In the genomic region with DNA sequence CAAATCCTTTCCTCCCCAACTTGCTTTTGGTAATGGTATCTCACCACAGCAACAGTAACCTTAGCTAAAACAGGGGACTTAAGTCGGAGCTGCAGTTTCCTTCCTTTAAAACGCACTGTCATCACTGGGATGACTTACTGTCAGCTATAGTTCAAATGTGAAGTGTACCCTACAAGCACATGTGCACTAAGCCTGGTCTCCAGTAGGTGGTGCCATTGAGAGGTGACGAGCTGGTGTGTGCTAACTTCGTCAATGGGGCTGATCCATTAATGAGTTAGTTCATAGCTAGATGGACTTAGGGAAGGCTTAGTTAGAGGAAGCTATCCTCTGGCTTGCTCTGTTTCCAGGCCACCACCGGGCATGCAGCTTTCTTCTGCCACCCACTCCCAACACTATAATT, we compare ENCODE assay signal across 9 mouse cellular contexts. TPM values are rescaled to one million over a fixed set of nuclear protein-coding genes. Genes with fewer than 3 reads are reported as not detected.
A peak's percentile ranks its signal among the peaks of the same experiment; 100 is the strongest.
DNase-seq lines count a peak whose midpoint lies in the region; ATAC-seq lines count a peak whose summit lies in the region.
"Had no signal": no experiment of that assay in that cellular context is flagged by ENCODE, and none has a peak within 500 bp of the region (broad histone marks: within the 10 kb centered on the region; RNA-seq: fewer than 3 reads in every experiment).

No protein-coding gene starts in this region.

- no peaks in the 10 kb centered on the region for H3K9me3 ChIP-seq in forebrain, embryonic 13.5 days (replicated peaks)
- H3K9me3 ChIP-seq in intestine, embryonic 15.5 days: no peaks in the 10 kb centered on the region
- no peaks in the 10 kb centered on the region for H3K9me3 ChIP-seq in limb, embryonic 11.5 days (ENCODE audit: control insufficient read depth, low read length)
- H3K9me3 ChIP-seq in neural tube, embryonic 11.5 days (ENCODE audit: control insufficient read depth, low read length): no peaks in the 10 kb centered on the region
- H3K9me3 ChIP-seq: stomach, embryonic 15.5 days had no signal

- peak; percentile 67 for DNase-seq in urinary bladder, postnatal 14 days (ENCODE audit: low spot score)
- DNase-seq in urinary bladder, postnatal 10 days (ENCODE audit: low spot score): no peak
- DNase-seq in c-Kit-positive CD71-negative TER-119-negative erythroid progenitor cells, embryonic 14.5 days (ENCODE audit: low read depth): peak; percentile 72
- DNase-seq in limb, embryonic 11.5 days (ENCODE audit: low spot score): peak; percentile 77
- peak; percentile 76 for DNase-seq in neural tube, embryonic 11.5 days (ENCODE audit: low spot score)
- peak; percentile 76 for DNase-seq in thymus, postnatal 14 days

- ATAC-seq in forebrain, embryonic 13.5 days: peak; percentile 50; the same call in 1 of the 2 replicates
- 0 out of 2 replicates have a peak, but pooled peaks have one; percentile 29 for ATAC-seq in intestine, embryonic 15.5 days
- no peak for ATAC-seq in limb, embryonic 11.5 days (ENCODE audit: insufficient number of reproducible peaks, low FRiP score, low TSS enrichment, low read depth)
- no peak for ATAC-seq in neural tube, embryonic 11.5 days (ENCODE audit: insufficient read depth, low FRiP score, low TSS enrichment)

- WGBS in forebrain, embryonic 13.5 days: 20% methylated on average over 5 of the region's 5 CpGs
- 22% methylated on average over 5 of the region's 5 CpGs for WGBS in intestine, embryonic 15.5 days
- WGBS in limb, embryonic 11.5 days: 27% methylated on average over 5 of the region's 5 CpGs
- 23% methylated on average over 5 of the region's 5 CpGs for WGBS in neural tube, embryonic 11.5 days

- H3K27ac ChIP-seq in forebrain, embryonic 13.5 days: no peak overlapping the region
- H3K27ac ChIP-seq in intestine, embryonic 15.5 days: no peak overlapping the region
- H3K27ac ChIP-seq in limb, embryonic 11.5 days (replicated peaks; ENCODE audit: low read depth, low read length): no peak overlapping the region
- H3K27ac ChIP-seq in neural tube, embryonic 11.5 days (ENCODE audit: low read depth, low read length): no peak overlapping the region
- H3K27ac ChIP-seq: stomach, embryonic 15.5 days had no signal

- no peak overlapping the region for H3K4me3 ChIP-seq in forebrain, embryonic 13.5 days
- H3K4me3 ChIP-seq in intestine, embryonic 15.5 days (replicated peaks): no peak overlapping the region
- no peak overlapping the region for H3K4me3 ChIP-seq in limb, embryonic 11.5 days (ENCODE audit: low read depth, low read length)
- no peak overlapping the region for H3K4me3 ChIP-seq in neural tube, embryonic 11.5 days (ENCODE audit: low read depth, low read length)
- H3K4me3 ChIP-seq: stomach, embryonic 15.5 days had no signal

- peaks cover 42% of the 10 kb centered on the region for H3K27me3 ChIP-seq in forebrain, embryonic 13.5 days
- peaks cover 6% of the 10 kb centered on the region; the same call in 1 of the 2 replicates for H3K27me3 ChIP-seq in intestine, embryonic 15.5 days (replicated peaks)
- peaks cover 7% of the 10 kb centered on the region; the same call in 1 of the 2 replicates for H3K27me3 ChIP-seq in limb, embryonic 11.5 days (ENCODE audit: control insufficient read depth, insufficient read depth, low read length)
- H3K27me3 ChIP-seq in neural tube, embryonic 11.5 days (ENCODE audit: control insufficient read depth, insufficient read depth, low read length): peaks cover 9% of the 10 kb centered on the region; the same call in 1 of the 2 replicates

- H3K36me3 ChIP-seq in forebrain, embryonic 13.5 days (ENCODE audit: poor library complexity, severe bottlenecking): 0 out of 2 replicates have a peak, but pooled peaks cover 4% of the 10 kb centered on the region
- no peaks in the 10 kb centered on the region for H3K36me3 ChIP-seq in intestine, embryonic 15.5 days
- H3K36me3 ChIP-seq in limb, embryonic 11.5 days (ENCODE audit: control insufficient read depth, insufficient read depth, low read length): no peaks in the 10 kb centered on the region
- H3K36me3 ChIP-seq in neural tube, embryonic 11.5 days (ENCODE audit: control insufficient read depth, insufficient read depth, low read length): no peaks in the 10 kb centered on the region

- peaks cover 36% of the 10 kb centered on the region for H3K4me1 ChIP-seq in forebrain, embryonic 13.5 days
- H3K4me1 ChIP-seq in intestine, embryonic 15.5 days (replicated peaks): peaks cover 19% of the 10 kb centered on the region
- 0 out of 2 replicates have a peak, but pooled peaks cover 4% of the 10 kb centered on the region for H3K4me1 ChIP-seq in limb, embryonic 11.5 days (ENCODE audit: control insufficient read depth, insufficient read depth, low read length)
- peaks cover 8% of the 10 kb centered on the region for H3K4me1 ChIP-seq in neural tube, embryonic 11.5 days (ENCODE audit: control insufficient read depth, insufficient read depth, low read length)

- H3K9ac ChIP-seq in forebrain, embryonic 13.5 days: no peak overlapping the region
- H3K9ac ChIP-seq in intestine, embryonic 15.5 days: no peak overlapping the region
- H3K9ac ChIP-seq in limb, embryonic 11.5 days (ENCODE audit: low read length): no peak overlapping the region
- no peak overlapping the region for H3K9ac ChIP-seq in neural tube, embryonic 11.5 days (ENCODE audit: low read length)
- H3K9ac ChIP-seq: stomach, embryonic 15.5 days had no signal

- no peak overlapping the region for H3K4me2 ChIP-seq in forebrain, embryonic 13.5 days
- no peak overlapping the region for H3K4me2 ChIP-seq in intestine, embryonic 15.5 days (replicated peaks)
- H3K4me2 ChIP-seq in limb, embryonic 11.5 days (ENCODE audit: low read depth, severe bottlenecking): no peak overlapping the region
- no peak overlapping the region for H3K4me2 ChIP-seq in neural tube, embryonic 11.5 days (ENCODE audit: low read depth)
- H3K4me2 ChIP-seq: stomach, embryonic 15.5 days had no signal

RNA-seq across cellular contexts. Expression of a gene that starts 10.8 kb away (rescaled TPM):
- polyA plus RNA-seq in forebrain, embryonic 13.5 days (2015; fragmentation: Nextera tagmentation; extraction: Ambion mirVana): 155 and 171 TPM in 2 replicates
- polyA plus RNA-seq in intestine, embryonic 15.5 days (2015; fragmentation: Nextera tagmentation; extraction: Ambion mirVana): 75.4 and 81.8 TPM in 2 replicates
- 165 TPM in 2 replicates for polyA plus RNA-seq in limb, embryonic 11.5 days (2014; fragmentation: Nextera tagmentation; extraction: Ambion mirVana)
- 158 and 169 TPM in 2 replicates for polyA plus RNA-seq in neural tube, embryonic 11.5 days (2014; fragmentation: Nextera tagmentation; extraction: Ambion mirVana)

RNA-seq across cellular contexts. Expression of a gene that starts 15.3 kb away (rescaled TPM):
- polyA plus RNA-seq in forebrain, embryonic 13.5 days (2015; fragmentation: Nextera tagmentation; extraction: Ambion mirVana): 0.23 and 0.31 TPM in 2 replicates
- 0.19 and 0.34 TPM in 2 replicates for polyA plus RNA-seq in intestine, embryonic 15.5 days (2015; fragmentation: Nextera tagmentation; extraction: Ambion mirVana)
- polyA plus RNA-seq in limb, embryonic 11.5 days (2014; fragmentation: Nextera tagmentation; extraction: Ambion mirVana): 0.19 and 0.34 TPM in 2 replicates
- 0.09 and 0.23 TPM in 2 replicates for polyA plus RNA-seq in neural tube, embryonic 11.5 days (2014; fragmentation: Nextera tagmentation; extraction: Ambion mirVana)

Comparison
In these comparisons a context has a peak if more than half of its experiments do, and no peak if none do; other contexts are left out.
1. ATAC-seq: peak in forebrain, embryonic 13.5 days (single experiment) and intestine, embryonic 15.5 days (single experiment); none in limb, embryonic 11.5 days (single experiment) and neural tube, embryonic 11.5 days (single experiment).